Mouse (Mus musculus) heart, adult 11 months (tissue): ENCODE measurements around the gene Ndufb6.

Source experiments
- DNase-seq: peaks from one replicate; pipeline ENCODE4 v3.0.0; 2022

Gene Ndufb6

DNA sequence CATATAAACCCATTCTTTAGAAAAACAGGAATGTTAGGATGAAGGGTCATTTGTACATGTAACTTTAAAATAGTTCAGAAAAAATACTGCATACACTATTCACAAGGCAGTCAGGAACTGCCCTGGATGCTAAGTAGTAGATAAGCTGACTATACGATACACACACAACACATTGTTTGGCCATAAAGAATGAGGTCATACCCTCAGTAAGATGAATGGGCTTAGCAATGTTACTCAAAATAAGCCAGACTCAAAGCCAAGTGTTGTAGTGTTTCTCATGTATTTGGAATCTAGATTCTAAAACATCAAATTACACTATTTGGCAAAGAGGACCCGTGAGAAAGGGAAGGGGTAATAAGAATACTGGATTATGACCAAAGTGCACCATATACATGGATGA is 25.5 kb downstream of the Ndufb6 start:
- DNase-seq: no peak

DNA sequence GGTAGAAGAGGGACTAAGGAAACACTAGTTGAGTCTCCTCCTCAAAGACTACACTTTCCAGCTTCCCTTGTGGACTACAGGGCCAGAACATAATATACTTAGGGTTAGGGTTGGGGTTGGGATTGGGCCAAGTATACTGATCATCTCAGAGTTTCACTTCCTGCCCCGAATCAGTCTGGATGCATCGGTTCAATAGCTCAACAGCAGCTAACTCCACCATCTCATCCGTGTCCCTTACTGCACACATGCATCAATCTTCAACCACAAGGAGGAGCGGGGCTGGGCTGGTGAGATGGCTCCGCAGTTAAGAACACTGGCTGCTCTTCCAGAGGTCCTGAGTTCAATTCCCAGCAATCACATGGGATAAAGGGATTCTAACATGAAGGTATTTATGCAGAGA is 28.2 kb downstream of the Ndufb6 start:
- DNase-seq: peak; percentile 85

DNA sequence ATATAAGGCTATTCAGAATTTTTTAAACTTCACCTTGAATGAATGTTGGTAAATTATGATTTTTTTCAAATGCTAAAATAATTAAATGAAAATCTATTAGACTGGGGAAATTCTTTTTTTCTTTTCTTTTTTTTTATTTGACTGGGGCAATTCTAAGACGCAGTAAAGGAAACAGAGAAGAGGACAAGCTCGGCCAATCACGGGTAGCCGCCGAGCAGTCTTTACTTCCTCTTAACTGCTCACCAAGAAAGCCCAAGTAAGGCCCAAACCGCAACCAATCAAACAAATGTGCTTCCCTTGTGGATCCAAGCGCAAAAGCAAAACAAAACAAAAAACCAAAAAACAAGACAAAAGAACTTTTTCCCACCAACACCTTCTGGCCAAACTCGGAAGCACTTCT is 35.2 kb downstream of the Ndufb6 start:
- DNase-seq: peak; percentile 91

DNA sequence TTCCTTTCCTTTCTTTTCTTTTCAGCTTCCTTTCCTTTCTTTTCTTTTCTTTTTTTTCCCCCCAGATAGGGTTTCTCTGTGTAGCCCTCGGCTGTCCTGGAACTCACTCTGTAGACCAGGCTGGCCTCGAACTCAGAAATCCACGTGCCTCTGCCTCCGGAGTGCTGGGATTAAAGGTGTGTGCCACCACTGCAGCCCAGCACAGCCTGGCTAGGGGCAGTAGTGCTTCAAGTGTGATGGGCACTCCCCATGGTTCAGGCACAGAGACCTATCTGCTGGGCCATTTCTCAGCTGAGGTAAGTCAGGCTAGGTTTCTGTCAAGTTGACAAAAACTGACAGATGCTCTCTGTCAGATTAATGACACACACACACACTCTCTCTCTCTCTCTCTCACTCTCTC is 36.2 kb downstream of the Ndufb6 start:
- DNase-seq: peak; percentile 84

DNA sequence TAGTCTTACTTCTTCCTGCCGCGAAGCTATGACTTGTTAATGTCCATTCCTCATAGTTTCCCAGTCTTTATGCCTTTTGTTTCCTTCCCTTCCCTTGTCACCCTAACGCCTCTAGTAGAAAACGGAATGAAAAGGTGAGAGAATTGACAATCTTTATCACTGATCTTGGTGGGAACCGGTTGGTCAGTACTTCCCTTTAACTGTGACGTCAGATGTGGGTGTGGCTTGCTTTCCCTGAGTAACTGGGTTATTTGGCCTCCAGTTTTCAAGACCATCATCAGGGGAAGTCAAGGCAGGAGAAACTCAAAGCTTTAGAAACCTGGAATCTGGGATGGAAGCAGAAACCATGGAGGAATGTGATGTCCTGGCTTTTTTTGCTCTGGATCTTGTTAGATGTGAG is 37.3 kb downstream of the Ndufb6 start:
- DNase-seq: peak; percentile 29

DNA sequence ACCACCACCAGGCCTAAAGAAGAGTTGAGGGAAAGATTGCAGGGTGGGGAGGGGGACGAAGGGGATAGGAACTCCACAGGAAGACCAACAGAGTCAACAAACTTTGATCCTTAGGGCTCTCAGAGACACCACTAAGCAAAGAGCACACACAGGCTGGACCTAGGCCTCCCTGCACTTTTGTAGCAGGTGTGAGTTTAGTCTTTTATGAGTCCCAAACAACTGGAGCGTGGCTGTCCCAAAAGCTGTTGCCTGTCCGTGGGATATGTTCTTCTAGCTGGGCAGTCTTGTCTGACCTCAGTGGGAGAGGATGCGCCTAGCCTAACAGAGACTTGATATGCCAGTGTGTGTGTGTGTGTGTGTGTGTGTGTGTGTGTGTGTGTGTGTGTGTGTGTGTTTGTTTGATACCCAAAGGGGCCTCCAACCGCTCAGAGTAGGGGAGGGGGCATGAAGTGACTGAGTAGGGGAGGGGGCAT is 38.9 kb downstream of the Ndufb6 start:
- DNase-seq: peak; percentile 76

DNA sequence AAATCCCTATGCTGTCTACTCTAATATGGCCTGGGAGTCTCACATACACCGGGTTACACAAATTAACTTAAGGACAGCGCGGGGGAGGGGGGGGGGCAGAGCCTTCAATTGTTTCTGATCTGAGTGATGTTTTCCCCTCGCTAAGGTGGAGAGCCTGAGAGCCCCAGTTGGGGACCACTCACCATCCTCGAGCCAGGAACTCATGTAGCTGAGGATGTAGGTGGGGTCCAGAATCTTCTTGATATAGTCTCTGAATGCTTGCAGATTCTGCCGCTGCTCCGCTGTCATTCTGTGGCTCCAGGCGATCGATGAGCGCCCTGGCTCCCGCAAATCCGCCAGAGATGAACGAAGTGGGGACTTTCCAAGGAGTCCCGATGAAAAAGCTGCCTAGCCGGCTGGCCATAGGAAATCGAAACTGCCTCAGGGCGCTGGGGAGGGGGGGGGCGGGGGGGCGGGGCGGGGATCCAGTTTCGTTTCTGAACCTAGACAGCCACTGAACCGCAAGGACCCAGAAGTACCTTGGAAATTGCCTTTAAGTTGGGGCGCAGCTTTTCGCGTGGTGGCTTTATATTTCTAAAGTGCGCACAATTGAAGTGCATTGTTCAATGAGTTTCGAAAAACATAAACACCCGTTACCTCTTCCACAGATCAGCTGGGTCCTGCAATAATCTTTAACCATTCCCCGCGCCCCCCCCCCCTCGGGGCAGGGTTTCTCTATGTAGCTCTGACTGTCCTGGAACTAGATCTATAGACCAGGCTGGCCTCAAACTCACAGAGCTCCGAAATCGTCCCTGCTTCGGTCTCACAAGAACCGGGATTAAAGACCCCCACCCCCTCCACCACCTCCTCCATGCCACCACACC is 39.6 kb downstream of the Ndufb6 start, which contains the start of gene Ddx58:
Gene Ddx58, minus strand, starts transcription at position 420 of the 863 bp plus-strand sequence.
- peak; percentile 96 for DNase-seq

DNA sequence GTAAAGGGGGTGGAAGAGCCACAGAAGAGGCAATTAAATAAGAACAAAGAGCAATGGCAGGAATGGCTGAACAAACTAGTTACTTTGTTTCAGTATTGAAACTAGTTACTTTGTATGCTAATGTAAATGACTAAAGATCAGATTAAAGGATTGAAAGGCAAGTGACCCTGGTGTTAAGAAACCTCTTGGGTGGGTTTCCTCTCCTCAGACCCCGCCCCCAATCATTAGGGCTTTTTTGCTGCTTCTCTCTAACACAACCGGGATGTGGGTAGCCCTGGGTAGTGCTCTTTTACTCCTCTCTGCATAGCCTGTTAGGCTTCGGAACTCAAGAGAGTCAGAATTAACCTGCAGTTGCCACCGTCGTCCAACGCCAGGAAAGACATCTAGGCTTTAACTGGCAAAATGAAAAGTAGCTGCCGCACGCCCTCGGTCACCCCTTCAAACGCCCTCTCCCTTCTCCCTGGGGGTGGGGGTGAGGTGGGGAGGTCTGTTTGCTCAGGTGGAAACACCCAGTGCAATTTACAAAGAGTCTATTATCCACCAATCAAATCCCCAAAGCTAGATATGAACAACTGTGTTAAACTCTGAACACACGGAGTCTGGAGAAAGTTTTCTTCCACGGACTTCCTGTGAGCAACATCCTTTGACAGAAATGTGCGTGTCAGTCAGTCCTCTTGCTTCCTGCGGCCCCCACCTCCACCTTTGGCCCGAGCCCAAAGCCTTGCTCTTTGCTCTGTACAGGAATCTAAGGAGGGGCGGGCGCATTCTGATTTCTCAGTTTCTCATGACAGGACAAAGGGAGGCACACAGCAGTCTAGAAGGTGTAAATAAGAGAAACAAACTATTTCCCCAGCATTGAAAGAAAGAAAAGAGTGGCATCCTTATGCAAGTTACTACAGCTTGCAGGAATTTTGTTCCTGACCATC is 40.5 kb downstream of the Ndufb6 start:
- peak; percentile 96 for DNase-seq

DNA sequence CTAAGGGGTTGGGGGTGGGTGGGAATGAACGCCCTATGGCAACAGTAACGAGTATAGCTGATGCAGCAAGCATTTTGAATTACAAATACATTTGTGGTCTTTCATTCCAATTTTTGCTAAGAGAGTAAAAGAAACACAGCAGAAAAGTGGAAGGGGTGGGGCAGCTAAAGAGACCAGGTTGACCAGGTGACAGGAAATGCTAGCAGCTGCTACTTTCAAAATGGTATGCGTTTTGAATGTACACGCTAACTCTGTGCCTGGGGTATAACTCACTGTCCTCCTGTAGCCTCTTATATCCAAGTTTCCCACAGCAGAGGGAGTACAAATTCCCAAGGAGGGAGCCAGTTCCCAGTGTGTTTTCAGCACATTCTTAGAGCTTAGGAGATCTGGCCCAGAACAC is 42.4 kb downstream of the Ndufb6 start:
- DNase-seq: no peak

DNA sequence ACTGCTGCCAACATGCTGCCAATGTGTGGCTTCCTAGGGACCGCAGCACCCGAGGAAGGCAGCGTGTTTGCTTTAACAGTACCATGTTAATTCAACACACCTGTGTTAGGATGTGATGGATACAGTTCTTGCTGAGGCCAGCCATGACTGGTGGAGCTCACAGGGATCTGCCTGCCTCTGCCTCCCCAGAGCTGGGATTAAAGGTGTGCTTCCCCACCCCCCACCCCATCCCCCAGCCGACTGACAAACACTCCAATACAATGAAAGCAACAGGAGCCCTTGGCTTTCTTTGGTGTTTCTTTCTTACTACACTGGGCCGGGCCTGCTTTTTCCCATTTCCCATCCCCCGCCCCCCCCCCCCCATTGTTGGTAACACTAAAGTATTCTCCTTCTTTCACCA is 45.0 kb downstream of the Ndufb6 start:
- peak; percentile 42 for DNase-seq

DNA sequence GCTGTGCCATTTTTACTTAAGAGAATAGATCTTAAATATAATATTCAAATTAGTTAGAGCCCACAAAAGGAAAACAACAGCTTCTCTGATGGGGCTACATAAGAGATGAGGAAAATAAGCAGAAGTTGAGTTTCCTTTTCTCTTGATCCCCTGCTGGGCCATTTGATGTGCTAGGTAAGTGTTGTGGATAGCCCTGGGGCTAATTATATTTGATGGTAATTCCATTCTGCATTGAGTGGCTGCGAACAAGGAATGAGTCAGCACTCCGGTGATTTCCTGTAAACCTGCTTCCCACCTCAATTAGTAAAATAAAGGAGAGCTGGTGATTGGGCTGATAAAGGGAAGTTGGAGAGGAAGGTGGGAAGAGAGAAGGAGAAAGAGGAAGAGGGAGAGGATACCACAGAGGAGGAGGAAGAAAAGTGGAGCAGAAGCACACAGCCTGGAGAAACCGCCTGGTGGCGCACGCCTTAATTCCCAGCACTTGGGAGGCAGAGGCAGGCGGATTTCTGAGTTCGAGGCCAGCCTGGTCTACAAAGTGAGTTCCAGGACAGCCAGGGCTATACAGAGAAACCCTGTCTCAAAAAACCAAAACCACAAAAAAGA is 46.1 kb downstream of the Ndufb6 start:
- peak; percentile 45 for DNase-seq

DNA sequence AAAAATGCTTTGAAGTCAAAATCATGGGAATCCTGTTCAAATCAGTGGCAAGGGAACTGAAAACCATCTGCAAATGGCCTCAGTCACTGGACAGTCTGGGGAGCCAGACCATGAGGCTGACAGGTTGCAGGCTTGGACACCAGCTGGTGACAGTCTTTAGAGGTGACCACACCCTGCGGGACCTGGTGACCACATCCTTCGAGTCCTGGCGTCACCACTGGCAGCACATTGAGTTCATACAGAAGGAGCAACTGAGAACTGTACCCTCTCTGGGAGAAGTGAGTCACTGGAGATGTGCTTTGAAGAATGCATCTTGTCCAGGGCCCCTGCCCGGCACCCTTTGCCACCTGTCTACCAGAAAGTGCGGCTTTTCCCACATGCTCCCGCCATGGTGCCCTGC is 49.5 kb downstream of the Ndufb6 start:
- DNase-seq: peak; percentile 92

DNA sequence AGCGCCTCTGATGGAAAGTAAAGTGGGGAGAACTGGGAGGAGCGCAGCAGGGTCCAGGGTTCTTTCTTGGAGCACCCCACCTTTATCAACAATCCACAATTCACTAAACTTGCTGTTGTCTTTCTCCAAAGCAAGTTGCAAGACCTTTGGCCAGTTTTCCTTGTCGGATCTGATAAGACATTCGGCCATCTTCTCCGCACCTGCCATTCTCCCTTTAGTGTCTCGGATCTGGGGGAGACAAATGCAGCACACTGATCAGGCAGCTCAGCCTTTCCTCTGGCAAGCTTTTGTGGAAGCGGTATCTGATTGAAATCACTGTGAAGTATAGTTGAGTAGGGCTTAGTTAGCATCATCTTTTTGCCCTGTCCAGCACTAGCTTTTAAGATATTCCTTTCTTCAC is 51.3 kb downstream of the Ndufb6 start:
- peak; percentile 76 for DNase-seq

DNA sequence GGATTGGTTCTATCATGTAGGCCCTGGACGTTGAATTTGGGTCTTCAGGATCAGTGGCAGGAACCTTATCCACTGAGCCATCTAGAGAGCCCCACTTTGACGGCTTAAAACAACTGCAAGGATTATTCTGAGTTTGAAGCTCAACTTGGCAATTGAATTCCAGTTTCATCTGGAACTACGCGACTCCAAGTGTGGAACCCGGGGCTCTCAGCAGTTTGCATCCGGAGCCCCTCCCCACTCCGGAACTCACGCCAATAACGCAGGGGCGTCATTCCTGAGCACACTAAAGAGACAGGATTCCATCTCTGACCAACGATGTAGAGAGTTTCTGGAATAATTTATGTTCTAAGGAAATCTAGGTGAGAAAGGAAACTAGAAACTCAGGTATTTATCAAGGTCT is 52.1 kb downstream of the Ndufb6 start:
- peak; percentile 71 for DNase-seq

DNA sequence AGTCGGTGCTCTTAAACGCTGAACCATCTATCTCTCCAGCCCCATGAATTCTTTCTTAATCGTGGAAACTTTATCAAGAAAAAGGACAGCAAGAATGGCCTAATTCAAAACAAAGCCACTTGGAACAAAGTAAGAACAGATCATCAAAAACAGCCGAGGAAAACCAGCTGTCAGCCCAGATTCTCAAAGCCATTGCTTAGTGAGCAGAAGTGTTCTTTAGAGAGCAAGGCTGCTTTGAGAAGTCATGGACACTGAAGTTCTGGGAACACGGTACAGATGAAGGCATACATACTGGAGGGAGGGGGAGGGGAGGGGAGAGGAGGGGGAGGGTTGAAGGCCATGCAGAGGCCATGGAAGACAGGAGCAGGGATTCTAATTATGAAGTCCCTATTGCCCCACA is 53.1 kb downstream of the Ndufb6 start:
- peak; percentile 72 for DNase-seq

DNA sequence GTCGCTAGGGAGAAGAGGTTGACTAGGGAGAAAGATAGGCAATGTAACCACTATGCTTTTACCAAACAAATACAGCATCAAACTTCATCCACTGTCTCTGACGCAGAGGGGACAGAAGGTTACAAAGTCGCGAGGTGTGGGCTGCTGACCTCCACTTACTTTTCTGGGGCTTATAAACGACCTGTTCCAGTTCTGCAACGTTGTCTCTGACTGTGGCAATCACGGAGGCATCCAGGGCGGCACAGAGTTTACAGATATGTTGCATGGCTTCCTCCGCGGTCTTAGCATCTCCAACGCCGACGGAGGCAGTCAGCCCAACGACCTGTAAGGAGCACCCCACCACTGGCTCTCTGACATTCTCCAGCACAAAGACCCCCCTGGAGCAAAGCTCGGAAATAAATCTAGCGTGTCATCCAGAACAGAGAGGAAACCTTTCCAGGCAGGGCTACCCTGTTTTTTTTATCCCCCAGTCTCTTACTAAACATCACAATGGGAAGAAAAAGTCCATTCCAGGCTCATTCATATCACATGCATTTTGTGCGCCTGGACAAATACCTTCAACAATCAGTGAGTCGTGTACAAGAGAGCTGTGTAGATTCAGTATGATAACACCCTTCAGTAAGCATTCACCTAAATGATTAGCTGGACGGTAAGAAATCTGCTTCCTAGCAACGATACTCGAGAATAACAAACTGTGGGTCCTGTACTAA is 57.2 kb downstream of the Ndufb6 start:
- peak; percentile 85 for DNase-seq

DNA sequence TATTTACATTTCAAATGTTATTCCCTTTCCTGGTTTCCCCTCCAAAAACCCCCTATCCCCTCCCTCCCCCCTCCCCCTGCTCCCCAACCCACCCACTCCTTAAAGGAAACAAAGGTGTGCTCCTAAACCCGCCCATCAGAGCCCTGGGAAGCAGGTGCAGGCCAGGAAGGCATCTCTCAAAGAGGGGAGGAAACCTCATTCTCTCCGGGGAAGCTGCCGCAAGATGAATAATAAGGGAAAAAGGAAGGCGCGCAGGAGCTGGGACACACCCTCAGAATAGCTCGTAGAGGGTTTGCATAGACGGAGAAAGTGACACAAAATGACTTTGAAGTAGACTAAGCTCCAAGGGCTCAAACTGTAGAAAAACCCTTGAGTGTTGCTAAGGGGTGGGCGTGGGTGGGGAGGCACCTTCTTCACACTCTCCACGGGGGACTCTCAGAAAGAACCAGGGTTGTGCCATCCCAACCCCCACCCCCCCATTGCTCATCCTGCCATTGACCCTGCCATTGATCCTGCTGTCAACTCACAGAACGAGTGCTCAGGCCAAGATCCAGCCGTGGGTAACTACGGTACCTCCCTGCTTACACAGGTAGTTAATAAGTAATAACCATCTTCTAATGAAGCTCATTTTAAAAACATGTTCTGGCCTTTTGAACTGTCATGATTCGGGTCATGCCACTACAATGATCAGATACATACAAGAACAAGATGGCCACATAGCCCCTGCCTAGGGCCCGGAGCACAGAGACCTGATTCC is 58.0 kb downstream of the Ndufb6 start:
- peak; percentile 30 for DNase-seq
